Mouse (Mus musculus) thymus, adult 2 months (tissue): Measurements from ENCODE around the gene Ephb2. TPM values are rescaled to one million over a fixed set of nuclear protein-coding genes. Genes with fewer than 3 reads are reported as not detected.

Experiments used
- DNase-seq: peaks from one replicate; pipeline ENCODE4 v3.0.0; 2021
- H3K27ac ChIP-seq: fragments of 200-500 bp; 2 replicates; pipeline ENCODE4 v1.5.1; 2012; ENCODE audit warnings: low read length, control low read depth; ENCODE audit not compliant: control insufficient read depth, insufficient read depth
- H3K27me3 ChIP-seq: fragments of 200-500 bp; 2 replicates; pipeline ENCODE4 v1.6.1; 2012; ENCODE audit warnings: mild to moderate bottlenecking, low read length, moderate library complexity, mixed read lengths; ENCODE audit not compliant: control insufficient read depth, insufficient read depth
- H3K36me3 ChIP-seq: fragments of 200-500 bp; 2 replicates; pipeline ENCODE4 v1.6.1; 2012; ENCODE audit warnings: mild to moderate bottlenecking, low read length, moderate library complexity; ENCODE audit not compliant: control insufficient read depth, insufficient read depth
- H3K4me1 ChIP-seq: fragments of 200-500 bp; replicated peaks from 2 replicates; pipeline ENCODE4 v1.6.1; 2012; ENCODE audit warnings: low read length; ENCODE audit not compliant: control insufficient read depth, insufficient read depth
- H3K4me3 ChIP-seq: fragments of 200-500 bp; 2 replicates; pipeline ENCODE4 v1.5.1; 2012; ENCODE audit warnings: mild to moderate bottlenecking, low read length, control low read depth, moderate library complexity; ENCODE audit not compliant: control insufficient read depth, insufficient read depth
- CTCF ChIP-seq: fragments of 200-500 bp; IDR thresholded peaks from 2 replicates; pipeline ENCODE4 v1.5.1; 2012; ENCODE audit warnings: mild to moderate bottlenecking, control low read depth, low read length, moderate library complexity, borderline replicate concordance; ENCODE audit not compliant: control insufficient read depth, poor library complexity, insufficient read depth; ENCODE audit errors: extremely low read depth
- POLR2A ChIP-seq: fragments of 200-500 bp; IDR thresholded peaks from 2 replicates; pipeline ENCODE4 v1.6.1; 2012; ENCODE audit warnings: mild to moderate bottlenecking, low read length, control low read depth, moderate library complexity; ENCODE audit not compliant: control insufficient read depth, poor library complexity, insufficient read depth; ENCODE audit errors: extremely low read depth
- WGBS: fragments of 180-500 bp; shearing (Covaris S2); methylation state at CpG from one replicate; pipeline ENCODE4 v1.1.7; 2018; 5-methylcytosine and 5-hydroxymethylcytosine counted together
- polyA plus RNA-seq: library from polyadenylated mRNA; depleted of rRNA; stranded (reverse); fragments of >200 nt; gene quantifications from 2 replicates; pipeline ENCODE4 v1.2.3, GENCODE M21; 2012

Gene Ephb2
- polyA plus RNA-seq, 1 experiment = 15.4 TPM

DNA sequence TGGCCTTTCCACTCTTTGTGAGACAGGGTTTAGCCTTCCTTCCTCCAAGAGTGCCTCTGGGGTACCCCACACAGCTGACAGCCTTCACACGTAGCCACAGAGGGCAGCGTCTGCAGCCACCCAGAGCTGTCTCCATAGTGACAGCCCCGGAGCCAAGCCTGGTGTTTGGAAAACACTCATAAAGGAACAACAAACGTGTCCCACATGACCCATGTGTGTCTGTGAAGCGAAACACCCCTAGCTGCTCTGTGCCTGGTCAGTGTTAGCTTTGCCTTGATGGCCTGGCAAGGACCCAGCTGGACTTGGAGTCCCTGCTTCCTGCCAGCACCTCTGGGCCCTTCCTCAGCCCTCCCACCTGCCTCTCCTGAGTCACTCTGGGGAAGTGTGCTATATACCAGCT, 93.1 kb downstream of the Ephb2 start:
- Histone ChIP-seq H3K27me3 (no peaks in the 10 kb centered on the region), H3K36me3 (no peaks in the 10 kb centered on the region), H3K4me3 (no peak overlapping the region), H3K27ac (no peak overlapping the region), H3K4me1 (peaks cover 26% of the 10 kb centered on the region)
- WGBS = 41% methylated on average over 5 of the region's 5 CpGs
- TF ChIP-seq POLR2A = no peak
- no peak for TF ChIP-seq CTCF
- no peak for DNase-seq

DNA sequence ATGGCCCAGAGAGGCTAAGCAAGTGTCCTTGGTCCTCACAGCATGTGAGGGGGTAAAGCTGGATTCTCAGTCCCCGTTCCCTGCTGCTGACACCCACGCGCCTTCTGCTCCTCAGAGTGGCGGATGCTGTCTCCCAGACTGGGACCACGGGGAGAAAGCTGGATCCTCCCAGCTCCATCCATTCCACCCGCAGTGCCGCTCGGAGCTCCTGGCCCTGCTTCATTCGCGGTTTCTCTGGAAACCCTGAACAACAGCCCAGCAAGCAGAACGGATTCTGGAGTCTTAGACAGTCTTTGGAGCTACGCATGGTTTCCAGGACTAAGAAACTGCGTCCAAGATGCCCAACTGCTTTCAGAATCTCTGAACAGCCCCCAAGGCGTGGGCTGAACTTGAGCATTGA, 93.9 kb downstream of the Ephb2 start:
- no peak for TF ChIP-seq POLR2A
- no peak for TF ChIP-seq CTCF

DNA sequence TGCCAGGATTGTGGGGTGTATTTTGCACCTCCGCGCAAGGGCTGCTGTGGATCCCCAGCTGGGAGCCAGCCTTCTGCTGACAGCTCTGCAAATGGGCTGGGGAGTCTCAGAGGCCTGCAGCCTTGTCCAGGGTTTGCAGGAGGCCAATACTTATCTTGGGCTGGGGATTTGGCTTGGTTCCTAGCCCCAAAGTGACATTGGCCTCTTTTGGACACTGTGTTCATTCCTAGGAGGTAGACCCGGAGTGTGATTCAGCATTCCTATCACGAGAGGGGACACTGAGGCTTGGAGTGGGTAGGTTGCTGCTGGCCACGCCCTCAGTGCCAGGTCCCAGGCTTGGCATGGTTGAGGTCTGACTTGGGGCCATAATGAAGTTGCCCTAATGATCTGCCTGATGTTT, 94.8 kb downstream of the Ephb2 start:
- Histone ChIP-seq H3K36me3 (no peaks in the 10 kb centered on the region), H3K4me1 (peaks cover 26% of the 10 kb centered on the region), H3K27me3 (no peaks in the 10 kb centered on the region), H3K4me3 (no peak overlapping the region), H3K27ac (no peak overlapping the region)
- 96% methylated on average over 5 of the region's 5 CpGs for WGBS
- DNase-seq = no peak
- TF ChIP-seq CTCF = no peak

More for the DNA sequence above, 93.9 kb downstream of the Ephb2 start:
- H3K27ac ChIP-seq = no peak overlapping the region
- DNase-seq = no peak
- H3K27me3 ChIP-seq = no peaks in the 10 kb centered on the region
- H3K4me3 ChIP-seq = no peak overlapping the region
- 92% methylated on average over 14 of the region's 14 CpGs for WGBS
- no peaks in the 10 kb centered on the region for H3K36me3 ChIP-seq
- H3K4me1 ChIP-seq = peaks cover 26% of the 10 kb centered on the region

DNA sequence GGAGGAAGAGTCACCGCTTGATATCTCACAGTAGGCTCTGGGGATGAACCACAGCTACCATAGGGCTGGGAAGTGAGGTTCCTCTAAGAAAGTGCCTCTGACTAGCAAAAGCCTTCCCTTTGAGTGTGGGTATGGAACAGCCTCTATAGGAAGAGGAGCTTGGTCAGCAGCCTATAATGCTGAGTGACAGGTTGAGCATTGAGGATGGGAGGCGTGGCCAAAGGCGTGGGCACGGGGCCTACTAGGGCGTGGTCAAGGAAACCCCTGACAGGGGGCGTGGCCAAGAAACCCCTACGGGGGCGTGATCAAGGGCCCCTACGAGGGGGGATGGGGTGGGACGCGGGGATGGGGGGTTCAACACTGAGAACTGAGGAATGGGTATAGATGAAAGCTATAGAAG, 96.6 kb downstream of the Ephb2 start:
- Histone ChIP-seq H3K27me3 (no peaks in the 10 kb centered on the region), H3K4me3 (no peak overlapping the region), H3K4me1 (peaks cover 26% of the 10 kb centered on the region), H3K27ac (no peak overlapping the region), H3K36me3 (no peaks in the 10 kb centered on the region)
- 82% methylated on average over 11 of the region's 11 CpGs for WGBS
- TF ChIP-seq POLR2A = no peak
- no peak for TF ChIP-seq CTCF
- DNase-seq = no peak

DNA sequence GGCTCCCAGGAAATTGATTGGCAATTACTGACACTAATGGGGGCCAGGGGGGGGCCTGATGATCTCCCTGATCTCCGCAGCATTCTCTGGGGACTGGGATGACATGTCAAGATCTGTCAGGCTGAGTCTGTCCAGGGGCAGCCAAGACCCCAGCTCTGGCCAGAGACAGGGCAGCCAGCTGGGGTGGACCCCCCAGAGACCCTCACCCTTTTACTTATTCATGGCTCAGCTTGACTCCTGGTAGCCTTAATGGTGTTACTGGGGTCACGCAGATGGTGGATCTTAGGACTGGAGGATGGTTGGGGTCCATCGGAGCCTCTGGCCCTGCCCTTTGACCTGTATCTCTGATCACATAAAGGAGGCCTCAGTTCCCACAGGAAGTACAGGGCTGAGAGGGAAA, 97.5 kb downstream of the Ephb2 start:
- no peak for DNase-seq
- no peaks in the 10 kb centered on the region for H3K27me3 ChIP-seq
- WGBS = 97% methylated on average over 3 of the region's 3 CpGs
- H3K36me3 ChIP-seq = no peaks in the 10 kb centered on the region
- H3K27ac ChIP-seq = no peak overlapping the region
- peaks cover 26% of the 10 kb centered on the region for H3K4me1 ChIP-seq
- TF ChIP-seq POLR2A (no peak), CTCF (no peak)
- H3K4me3 ChIP-seq = no peak overlapping the region

DNA sequence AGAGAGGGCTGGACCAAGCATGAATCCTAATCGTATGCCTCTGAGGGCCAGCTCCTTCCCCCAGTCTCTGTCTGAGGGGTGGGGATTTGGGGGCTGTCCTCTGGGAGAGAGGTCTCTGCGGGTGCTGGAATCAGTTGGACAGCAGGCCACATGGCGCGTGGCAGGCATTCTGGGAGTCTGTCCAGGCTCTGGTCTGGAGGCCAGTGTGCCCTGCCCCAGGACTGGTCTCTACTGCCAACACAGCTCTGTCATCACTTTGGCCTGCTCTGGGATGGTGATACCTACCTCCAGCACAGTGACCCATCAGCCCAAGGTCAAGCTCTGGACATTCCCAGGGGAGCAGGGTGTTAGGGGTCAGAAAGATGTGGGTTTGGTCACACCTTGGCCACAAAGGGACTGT, 99.9 kb downstream of the Ephb2 start:
- Histone ChIP-seq H3K4me3 (no peak overlapping the region), H3K27ac (no peak overlapping the region), H3K27me3 (no peaks in the 10 kb centered on the region), H3K4me1 (peaks cover 13% of the 10 kb centered on the region), H3K36me3 (no peaks in the 10 kb centered on the region)
- no peak for TF ChIP-seq POLR2A
- no peak for TF ChIP-seq CTCF
- no peak for DNase-seq
- 99% methylated on average over 4 of the region's 4 CpGs for WGBS

DNA sequence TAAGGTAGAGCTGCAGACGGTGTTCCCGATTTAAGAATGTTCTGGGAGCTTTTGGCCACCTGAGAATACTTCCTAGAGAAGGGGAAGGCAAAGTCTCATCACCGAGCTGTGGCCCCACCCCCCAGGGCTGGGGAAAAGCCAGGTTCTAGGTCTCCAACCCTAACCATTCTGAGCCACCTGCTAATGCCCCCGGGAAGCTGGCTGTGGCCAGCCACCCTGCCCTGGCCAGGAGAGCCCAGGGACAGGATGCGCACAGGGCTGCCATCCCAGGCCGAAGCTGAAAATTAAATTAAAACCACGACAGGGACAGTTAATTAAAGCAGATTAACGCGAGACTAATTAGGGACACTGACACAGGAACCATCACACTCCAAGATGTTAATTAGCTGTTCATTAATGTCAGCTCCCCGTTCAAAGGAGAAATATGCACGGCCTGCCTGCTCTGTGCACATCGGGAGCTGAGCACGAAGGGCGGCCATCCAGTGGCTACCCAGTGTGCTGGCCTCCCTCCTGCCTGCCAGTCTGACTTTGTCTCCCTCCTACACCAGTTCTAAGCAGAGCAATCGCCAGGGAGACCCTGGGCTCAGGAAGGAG, 101.5 kb downstream of the Ephb2 start:
- Histone ChIP-seq H3K4me1 (no peaks in the 10 kb centered on the region), H3K4me3 (no peak overlapping the region), H3K27ac (no peak overlapping the region), H3K36me3 (no peaks in the 10 kb centered on the region), H3K27me3 (no peaks in the 10 kb centered on the region)
- DNase-seq = no peak
- TF ChIP-seq POLR2A (no peak), CTCF (no peak)
- WGBS = 90% methylated on average over 15 of the region's 15 CpGs
